Mouse (Mus musculus): ENCODE measurements around the gene Rnps1.
A peak's percentile ranks its signal among the peaks of the same experiment; 100 is the strongest.

Rnps1 gene

DNA sequence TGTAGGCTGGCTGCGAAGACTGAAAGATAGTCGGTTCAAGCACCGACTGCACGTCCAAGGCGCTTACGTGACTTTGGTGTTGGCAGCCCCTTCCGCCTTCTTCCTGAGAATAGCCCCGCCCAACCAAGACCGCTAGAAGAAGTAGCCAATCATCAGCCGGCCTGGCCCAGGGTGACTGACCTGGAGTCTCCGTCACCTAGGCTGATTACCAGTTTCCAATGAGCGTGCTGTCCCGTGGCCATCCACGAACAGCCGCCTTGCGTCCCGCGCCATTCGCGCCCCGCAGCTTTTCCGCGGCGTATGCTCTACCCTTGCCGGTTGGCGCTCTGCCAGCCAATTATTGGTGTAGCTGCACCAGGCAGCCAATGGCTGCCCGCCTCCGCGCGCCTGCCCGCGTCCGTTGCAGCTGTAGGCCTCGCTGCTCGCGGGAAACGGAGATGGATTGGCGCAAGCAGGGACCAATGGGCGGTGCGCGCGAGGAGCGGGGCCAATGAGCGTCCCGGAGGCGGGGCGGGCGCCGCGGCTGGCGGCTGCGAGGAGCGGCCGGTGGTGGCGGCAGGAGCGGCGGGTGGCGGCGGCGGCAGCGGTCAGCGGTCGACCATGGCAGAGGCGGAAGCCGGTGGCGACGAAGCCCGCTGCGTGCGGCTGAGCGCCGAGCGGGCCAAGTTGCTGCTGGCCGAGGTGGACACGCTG is 55.7 kb downstream of the Rnps1 start, which contains the start of the genes E4f1 and Pgp:
Gene E4f1 (minus strand): TSS at position 404 of the 693 bp plus-strand sequence.
Gene Pgp (plus strand): TSS at position 483 of the 693 bp plus-strand sequence.
- peak; percentile 98 for DNase-seq (ENCODE audit: low spot score)

DNA sequence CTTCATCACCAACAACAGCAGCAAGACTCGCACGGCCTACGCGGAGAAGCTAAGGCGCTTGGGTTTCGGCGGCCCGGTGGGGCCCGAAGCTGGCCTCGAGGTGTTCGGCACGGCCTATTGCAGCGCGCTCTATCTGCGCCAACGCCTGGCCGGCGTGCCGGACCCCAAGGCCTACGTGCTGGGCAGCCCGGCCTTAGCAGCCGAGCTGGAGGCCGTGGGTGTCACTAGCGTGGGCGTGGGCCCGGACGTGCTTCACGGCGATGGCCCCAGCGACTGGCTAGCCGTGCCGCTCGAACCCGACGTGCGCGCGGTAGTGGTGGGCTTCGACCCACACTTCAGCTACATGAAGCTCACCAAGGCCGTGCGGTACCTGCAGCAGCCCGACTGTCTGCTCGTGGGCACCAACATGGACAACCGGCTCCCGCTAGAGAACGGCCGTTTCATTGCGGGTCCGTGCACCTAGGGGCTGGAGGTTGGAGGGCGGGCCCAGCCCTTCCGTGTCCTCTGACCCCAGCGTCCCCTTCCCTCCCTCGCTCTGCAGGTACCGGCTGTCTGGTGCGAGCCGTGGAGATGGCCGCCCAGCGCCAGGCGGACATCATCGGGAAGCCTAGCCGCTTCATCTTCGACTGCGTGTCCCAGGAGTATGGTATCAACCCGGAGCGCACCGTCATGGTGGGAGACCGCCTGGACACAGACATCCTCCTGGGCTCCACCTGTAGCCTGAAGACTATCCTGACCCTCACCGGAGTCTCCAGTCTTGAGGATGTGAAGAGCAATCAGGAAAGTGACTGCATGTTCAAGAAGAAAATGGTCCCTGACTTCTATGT is 56.5 kb downstream of the Rnps1 start:
- DNase-seq (ENCODE audit: low spot score) = no peak

DNA sequence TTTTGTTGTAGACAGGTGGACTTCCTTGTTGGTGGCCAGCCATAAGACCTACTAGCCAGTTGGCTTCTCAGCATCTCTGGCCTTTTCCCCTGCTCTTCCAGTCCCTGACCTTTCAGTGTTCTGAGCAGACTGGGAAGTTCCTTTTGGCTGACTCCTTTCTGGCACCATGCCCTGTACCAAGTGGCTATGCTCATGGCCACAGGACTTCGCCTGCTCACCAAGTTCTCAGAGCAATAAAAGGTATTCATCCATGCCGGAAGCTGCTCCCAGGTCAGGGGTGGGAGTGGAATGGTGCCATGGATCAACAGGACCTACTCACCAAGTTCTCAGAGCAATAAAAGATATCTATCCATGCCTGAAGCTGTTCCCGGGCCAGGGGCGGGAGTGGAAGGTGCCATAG is 58.1 kb downstream of the Rnps1 start:
- DNase-seq (ENCODE audit: low spot score) = peak; percentile 64

DNA sequence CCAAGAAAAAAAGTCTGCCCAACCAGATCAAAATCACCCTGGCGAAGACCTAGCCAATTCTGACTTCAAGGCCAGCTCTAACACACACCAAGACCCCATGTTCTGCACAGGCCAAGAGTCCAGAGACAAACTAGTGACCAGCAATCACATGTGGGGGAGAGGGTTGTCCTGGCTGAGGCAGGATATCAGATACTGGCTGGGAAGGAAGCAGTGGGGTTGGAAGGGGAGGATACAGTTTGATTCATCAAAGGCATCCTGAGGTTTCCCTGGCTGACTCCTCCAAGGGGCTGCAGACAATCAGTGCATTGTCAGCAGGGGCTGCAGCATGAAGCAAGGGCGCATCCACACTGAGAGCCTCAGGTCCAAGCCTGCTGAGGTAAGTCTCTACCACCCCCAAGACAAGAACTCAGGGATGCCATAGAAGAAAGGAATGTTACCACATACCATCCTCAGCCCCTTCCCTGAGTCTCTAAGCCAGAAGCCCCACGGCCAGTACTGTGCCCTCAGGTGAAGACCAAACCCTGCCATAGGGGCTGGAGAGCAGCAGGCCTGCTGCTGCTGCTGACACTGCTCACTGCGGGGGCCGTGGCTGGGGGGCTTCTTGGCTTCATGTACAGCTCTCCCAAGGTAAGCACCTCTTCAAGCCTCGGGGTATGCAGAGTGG is 59.4 kb downstream of the Rnps1 start, which contains the start of gene Bricd5:
Gene Bricd5 (plus strand): TSS at position 273 of the 664 bp plus-strand sequence.
- no peak for DNase-seq (ENCODE audit: low spot score)

DNA sequence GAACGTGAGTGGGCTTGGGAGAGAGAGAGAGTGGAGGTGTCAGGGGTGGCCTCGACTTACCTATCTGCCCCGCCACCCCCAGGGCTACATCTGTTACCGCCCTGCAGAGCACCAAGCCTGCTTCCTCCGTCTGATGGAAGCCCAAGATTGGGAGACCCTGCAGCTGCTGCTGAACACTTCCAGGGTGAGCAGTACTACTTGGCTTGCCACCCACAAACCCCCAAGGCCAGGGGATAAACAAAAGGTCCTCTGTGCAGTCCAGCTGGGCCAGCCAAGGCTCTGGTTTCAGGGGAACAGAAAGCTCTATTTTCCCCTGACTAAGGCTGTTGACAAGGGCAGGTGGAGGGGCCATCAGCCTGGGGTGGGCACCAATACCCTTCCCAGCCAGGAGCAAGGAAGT is 60.2 kb downstream of the Rnps1 start:
- DNase-seq (ENCODE audit: low spot score) = peak; percentile 41
